Mouse (Mus musculus) liver, embryonic 11.5 days (tissue): Measurements from ENCODE around the gene AC134908.4. TPM values are rescaled to one million over a fixed set of nuclear protein-coding genes. Genes with fewer than 3 reads are reported as not detected.
"Not testable (repeated sequence)": the region's sequence is repeated elsewhere in the genome, so short reads cannot be mapped to it uniquely, and the experiment has no call there.

ENCODE experiments used
- ATAC-seq: fragments of 200-750 bp; cut with Nextera tagmentation; replicated peaks from 2 replicates; pipeline ENCODE4 v1.8.0; 2017; ENCODE audit warnings: moderate number of reproducible peaks, mild to moderate bottlenecking, moderate TSS enrichment, moderate library complexity; ENCODE audit not compliant: low FRiP score
- DNase-seq: peaks from one replicate; pipeline ENCODE4 v3.0.0-alpha.2; 2017; ENCODE audit warnings: low spot score
- H3K27ac ChIP-seq: fragments of 300-500 bp; sonication (generic); 2 replicates; pipeline ENCODE4 v1.5.1; 2014; ENCODE audit warnings: mild to moderate bottlenecking, low read depth, low read length, control low read depth
- H3K27me3 ChIP-seq: fragments of 300-500 bp; sonication (generic); replicated peaks from 2 replicates; pipeline ENCODE4 v1.6.1; 2014; ENCODE audit warnings: low read length, mixed read lengths; ENCODE audit not compliant: control insufficient read depth, insufficient read depth
- H3K36me3 ChIP-seq: fragments of 300-500 bp; sonication (generic); 2 replicates; pipeline ENCODE4 v1.6.1; 2014; ENCODE audit warnings: mild to moderate bottlenecking, low read length, moderate library complexity, mixed read lengths; ENCODE audit not compliant: control insufficient read depth, insufficient read depth
- H3K4me1 ChIP-seq: fragments of 300-500 bp; sonication (generic); replicated peaks from 2 replicates; pipeline ENCODE4 v1.6.1; 2014; ENCODE audit warnings: low read length, mixed read lengths; ENCODE audit not compliant: control insufficient read depth, insufficient read depth
- H3K4me2 ChIP-seq: fragments of 300-500 bp; sonication (generic); 2 replicates; pipeline ENCODE4 v1.6.1; 2014; ENCODE audit warnings: mild to moderate bottlenecking, control low read depth, moderate library complexity
- H3K4me3 ChIP-seq: fragments of 300-500 bp; sonication (generic); 2 replicates; pipeline ENCODE4 v1.5.1; 2014; ENCODE audit warnings: low read depth, low read length, control low read depth
- H3K9ac ChIP-seq: fragments of 300-500 bp; sonication (generic); 2 replicates; pipeline ENCODE4 v1.6.1; 2014; ENCODE audit warnings: low read depth, low read length, control low read depth
- H3K9me3 ChIP-seq: fragments of 300-500 bp; sonication (generic); 2 replicates; pipeline ENCODE4 v1.6.1; 2016; ENCODE audit warnings: low read length, inconsistent platforms, mixed read lengths; ENCODE audit not compliant: control insufficient read depth
- WGBS: fragments of 180-500 bp; shearing (Covaris S2); extraction: QIAGEN DNeasy Blood & Tissue Kit; methylation state at CpG from one replicate; pipeline ENCODE4 v1.1.7; 2014; 5-methylcytosine and 5-hydroxymethylcytosine counted together
- microRNA-seq: library from miRNA; unstranded; fragments of <30 nt; microRNA quantifications from one replicate; pipeline ENCODE4, GENCODE M21; 2017; ENCODE audit warnings: borderline number of aligned reads
- polyA plus RNA-seq: library from polyadenylated mRNA; unstranded; fragments of >200 nt; fragmentation: Nextera tagmentation; extraction: Ambion mirVana; gene quantifications from 2 replicates; pipeline ENCODE4 v1.2.1, GENCODE M21; 2014

Gene AC134908.4
- polyA plus RNA-seq, 1 experiment from 2014 or later: not detected

DNA sequence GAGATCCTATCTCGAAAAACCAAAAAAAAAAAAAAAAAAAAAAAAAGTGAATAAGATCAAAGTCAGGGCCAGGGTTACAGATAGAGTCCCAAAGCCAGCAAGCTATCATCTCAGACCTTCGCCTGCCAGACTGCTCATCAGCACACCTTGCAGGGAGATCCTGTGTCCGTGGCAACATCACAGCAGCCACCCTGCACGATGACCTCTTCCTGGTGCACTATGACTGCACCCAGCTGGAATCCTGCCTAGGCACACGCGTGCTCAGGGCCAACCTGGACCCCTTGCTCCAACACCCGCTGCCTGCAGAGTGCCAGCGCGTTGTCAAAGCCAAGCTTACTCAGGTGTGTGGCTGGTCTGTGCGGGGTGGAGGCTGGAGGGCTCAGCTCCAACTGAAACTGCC, 51.1 kb downstream of the AC134908.4 start:
- no peak overlapping the region for H3K4me2 ChIP-seq
- DNase-seq (no peak), ATAC-seq (no peak)
- no peak overlapping the region for H3K27ac ChIP-seq
- no peak overlapping the region for H3K9ac ChIP-seq
- no peaks in the 10 kb centered on the region; the same call in 1 of the 2 replicates for H3K27me3 ChIP-seq
- no peaks in the 10 kb centered on the region for H3K36me3 ChIP-seq
- H3K9me3 ChIP-seq: no peaks in the 10 kb centered on the region
- no peaks in the 10 kb centered on the region for H3K4me1 ChIP-seq
- no peak overlapping the region for H3K4me3 ChIP-seq
- WGBS: 66% methylated on average over 10 of the region's 10 CpGs

DNA sequence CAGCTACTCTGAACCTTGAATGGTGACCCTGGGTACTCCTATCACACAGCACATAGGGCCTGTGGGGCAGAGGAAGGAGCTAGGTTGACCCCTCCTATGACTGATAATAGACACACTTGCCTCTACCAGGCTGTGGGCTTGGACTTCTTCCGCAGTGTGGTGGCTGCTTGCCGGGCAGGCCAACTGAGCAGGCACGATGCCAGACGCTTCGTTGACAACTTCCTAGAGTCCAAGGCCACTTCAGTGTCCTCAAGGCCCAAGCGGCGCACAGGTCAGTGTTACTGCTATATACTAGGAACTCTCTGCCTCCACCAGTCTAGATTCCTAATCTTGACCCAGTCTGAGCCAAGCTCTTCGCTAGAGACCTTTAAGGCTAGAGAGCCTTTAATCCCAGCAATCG, 51.6 kb downstream of the AC134908.4 start:
- no peak for DNase-seq
- ATAC-seq: no peak
- no peaks in the 10 kb centered on the region; the same call in 1 of the 2 replicates for H3K27me3 ChIP-seq
- 90% methylated on average over 9 of the region's 9 CpGs for WGBS
- no peaks in the 10 kb centered on the region for H3K4me1 ChIP-seq
- no peaks in the 10 kb centered on the region for H3K9me3 ChIP-seq
- H3K27ac ChIP-seq: no peak overlapping the region
- H3K9ac ChIP-seq: no peak overlapping the region
- H3K36me3 ChIP-seq: no peaks in the 10 kb centered on the region
- no peak overlapping the region for H3K4me2 ChIP-seq
- H3K4me3 ChIP-seq: no peak overlapping the region

DNA sequence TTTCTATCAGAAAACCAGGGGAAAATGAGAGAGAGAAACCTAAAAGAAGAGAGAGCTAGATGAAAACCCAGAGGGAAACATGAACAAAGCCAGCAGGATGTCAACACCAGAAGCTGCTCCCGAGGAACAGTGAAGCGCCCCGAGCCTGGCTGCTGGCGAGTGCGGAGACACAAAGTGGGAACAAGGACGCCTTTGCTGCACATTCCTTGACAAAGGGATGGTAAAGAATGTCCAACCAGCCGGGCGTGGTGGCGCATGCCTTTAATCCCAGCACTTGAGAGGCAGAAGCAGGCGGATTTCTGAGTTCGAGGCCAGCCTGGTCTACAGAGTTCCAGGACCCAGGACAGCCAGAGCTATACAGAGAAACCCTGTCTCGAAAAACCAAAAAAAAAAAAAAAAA, 54.0 kb downstream of the AC134908.4 start:
- H3K27me3 ChIP-seq, H3K9me3 ChIP-seq, H3K36me3 ChIP-seq, H3K4me2 ChIP-seq, H3K4me1 ChIP-seq, ATAC-seq, H3K9ac ChIP-seq, DNase-seq, H3K4me3 ChIP-seq, H3K27ac ChIP-seq: not testable (repeated sequence)
- 67% methylated on average over 12 of the region's 12 CpGs for WGBS

Small RNA genes within 50 kb of the gene (microRNA-seq; reads per million reads assigned to microRNA genes)
- not detected for gene Gm25083
- 2.1 reads per million for gene Mir3082
- gene Mir6966: not detected

Other genes starting within 250 kb of the AC134908.4 start
- 2.4 and 3.0 TPM in 2 replicates for gene Sox8, start 225.0 kb downstream of the AC134908.4 start, polyA plus RNA-seq
- 23.8 and 29.1 TPM in 2 replicates for gene Lmf1, start 216.6 kb downstream of the AC134908.4 start, polyA plus RNA-seq
- 0.42 and 1.3 TPM in 2 replicates for gene Gng13, start 78.5 kb downstream of the AC134908.4 start, polyA plus RNA-seq
- 32.0 and 35.6 TPM in 2 replicates for gene Chtf18, start 68.2 kb downstream of the AC134908.4 start, polyA plus RNA-seq
- 16.6 and 17.5 TPM in 2 replicates for gene Rpusd1, start 68.0 kb downstream of the AC134908.4 start, polyA plus RNA-seq
- gene Mslnl, start 59.6 kb downstream of the AC134908.4 start, polyA plus RNA-seq: not detected in 2 replicates
- gene Msln, start 41.3 kb downstream of the AC134908.4 start, polyA plus RNA-seq: 0.29 and 0.55 TPM in 2 replicates
- gene Narfl, start 21.9 kb downstream of the AC134908.4 start, polyA plus RNA-seq: 28.4 and 29.9 TPM in 2 replicates
- 22.7 and 25.0 TPM in 2 replicates for gene Haghl, start 10.0 kb downstream of the AC134908.4 start, polyA plus RNA-seq
- gene Ccdc78, start 9.1 kb downstream of the AC134908.4 start, polyA plus RNA-seq: 0.25 and 0.33 TPM in 2 replicates
- 83.7 and 83.8 TPM in 2 replicates for gene Fam173a, start 2.8 kb downstream of the AC134908.4 start, polyA plus RNA-seq
- gene Metrn, start 1.5 kb upstream of the AC134908.4 start, polyA plus RNA-seq: 7.6 and 10.8 TPM in 2 replicates
- 0.99 and 1.2 TPM in 2 replicates for gene Fbxl16, start 13.4 kb upstream of the AC134908.4 start, polyA plus RNA-seq
- gene Wdr24, start 28.0 kb upstream of the AC134908.4 start, polyA plus RNA-seq: 29.8 and 31.9 TPM in 2 replicates
- gene Jmjd8, start 33.2 kb upstream of the AC134908.4 start, polyA plus RNA-seq: 36.6 and 37.0 TPM in 2 replicates
- gene Stub1, start 37.7 kb upstream of the AC134908.4 start, polyA plus RNA-seq: 249 and 252 TPM in 2 replicates
- 0.60 and 1.6 TPM in 2 replicates for gene Rhbdl1, start 41.6 kb upstream of the AC134908.4 start, polyA plus RNA-seq
- 0.78 and 1.1 TPM in 2 replicates for gene Gm20683, start 46.1 kb upstream of the AC134908.4 start, polyA plus RNA-seq
- 9.6 and 12.8 TPM in 2 replicates for gene Rhot2, start 49.2 kb upstream of the AC134908.4 start, polyA plus RNA-seq
- gene Wdr90, start 65.8 kb upstream of the AC134908.4 start, polyA plus RNA-seq: 22.2 and 25.7 TPM in 2 replicates
- gene Mcrip2, start 73.1 kb upstream of the AC134908.4 start, polyA plus RNA-seq: 96.5 and 110 TPM in 2 replicates
- 70.7 and 74.5 TPM in 2 replicates for gene Mettl26, start 79.4 kb upstream of the AC134908.4 start, polyA plus RNA-seq
- 2.1 and 2.4 TPM in 2 replicates for gene Wfikkn1, start 85.2 kb upstream of the AC134908.4 start, polyA plus RNA-seq
- 9.9 and 10.7 TPM in 2 replicates for gene Rab40c, start 124.1 kb upstream of the AC134908.4 start, polyA plus RNA-seq
- gene Pigq, start 149.3 kb upstream of the AC134908.4 start, polyA plus RNA-seq: 137 and 139 TPM in 2 replicates
- gene Nhlrc4, start 149.3 kb upstream of the AC134908.4 start, polyA plus RNA-seq: 0.85 and 1.4 TPM in 2 replicates
- gene A930017K11Rik, start 156.9 kb upstream of the AC134908.4 start, polyA plus RNA-seq: 0.68 and 0.85 TPM in 2 replicates
- gene Capn15, start 190.1 kb upstream of the AC134908.4 start, polyA plus RNA-seq: 23.0 and 27.4 TPM in 2 replicates